Mouse (Mus musculus) lung, embryonic 15.5 days (tissue): ENCODE results near the gene Duox2. TPM values are rescaled to one million over a fixed set of nuclear protein-coding genes. Genes with fewer than 3 reads are reported as not detected.
"Not testable (repeated sequence)": the region's sequence is repeated elsewhere in the genome, so short reads cannot be mapped to it uniquely, and the experiment has no call there.

Source experiments
- ATAC-seq: fragments of 200-750 bp; cut with Nextera tagmentation; 2 replicates; pipeline ENCODE4 v1.8.0; 2017; ENCODE audit warnings: moderate number of reproducible peaks, borderline replicate concordance; ENCODE audit not compliant: low FRiP score, low TSS enrichment; ENCODE audit errors: extremely low read depth
- H3K27ac ChIP-seq: fragments of 300-500 bp; sonication (generic); 2 replicates; pipeline ENCODE4 v1.5.1; 2015; ENCODE audit warnings: moderate library complexity, mild to moderate bottlenecking, inconsistent platforms
- H3K27me3 ChIP-seq: fragments of 300-500 bp; sonication (generic); 2 replicates; pipeline ENCODE4 v1.6.1; 2015; ENCODE audit warnings: inconsistent platforms
- H3K36me3 ChIP-seq: fragments of 300-500 bp; sonication (generic); 2 replicates; pipeline ENCODE4 v1.6.1; 2015; ENCODE audit warnings: inconsistent platforms
- H3K4me1 ChIP-seq: fragments of 300-500 bp; sonication (generic); 2 replicates; pipeline ENCODE4 v1.6.1; 2015; ENCODE audit warnings: inconsistent platforms
- H3K4me2 ChIP-seq: fragments of 300-500 bp; sonication (generic); 2 replicates; pipeline ENCODE4 v1.6.1; 2015; ENCODE audit warnings: inconsistent platforms, mild to moderate bottlenecking, moderate library complexity
- H3K4me3 ChIP-seq: fragments of 300-500 bp; sonication (generic); 2 replicates; pipeline ENCODE4 v1.5.1; 2015; ENCODE audit warnings: mild to moderate bottlenecking, inconsistent platforms
- H3K9ac ChIP-seq: fragments of 300-500 bp; sonication (generic); 2 replicates; pipeline ENCODE4 v1.6.1; 2015; ENCODE audit warnings: inconsistent platforms
- H3K9me3 ChIP-seq: fragments of 300-500 bp; sonication (generic); 2 replicates; pipeline ENCODE4 v1.6.1; 2016; ENCODE audit warnings: inconsistent platforms
- WGBS: fragments of 180-500 bp; shearing (Covaris S2); methylation state at CpG from one replicate; pipeline ENCODE4 v1.1.7; 2015; 5-methylcytosine and 5-hydroxymethylcytosine counted together
- polyA plus RNA-seq: library from polyadenylated mRNA; unstranded; fragments of >200 nt; fragmentation: Nextera tagmentation; extraction: Ambion mirVana; gene quantifications from 2 replicates; pipeline ENCODE4 v1.2.1, GENCODE M21; 2015

Gene Duox2
- polyA plus RNA-seq, result 0.04 TPM in 2 replicates

DNA sequence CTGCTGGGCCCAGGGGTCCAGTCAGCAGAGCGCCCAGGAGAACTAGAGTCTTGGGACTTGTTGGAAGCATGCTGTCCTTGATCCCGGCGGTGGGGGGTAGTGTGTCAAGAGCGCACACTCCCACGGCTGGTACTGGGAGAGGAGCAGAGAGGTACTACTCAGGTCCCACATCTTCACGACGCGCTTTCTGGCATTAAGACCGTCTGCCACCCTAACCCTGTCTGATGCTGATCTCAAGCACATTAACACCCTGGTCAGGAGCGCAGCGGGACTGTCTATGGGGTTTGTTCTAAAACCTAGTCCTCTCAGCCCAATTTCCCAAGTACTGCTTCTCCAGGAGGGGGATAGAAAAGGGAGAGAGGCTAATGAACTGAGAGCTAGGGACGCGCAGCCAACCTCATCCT is at the start of gene Duox2:
Gene Duox2, minus strand, starts transcription at position 354 of the 404 bp plus-strand sequence.
- Histone ChIP-seq H3K9me3 (no peaks in the 10 kb centered on the region), H3K9ac (no peak within 1 kb of the TSS), H3K36me3 (no peaks in the 10 kb centered on the region), H3K4me1 (peaks cover 27% of the 10 kb centered on the region), H3K4me3 (peak within 1 kb of the TSS; percentile 19), H3K27ac (no peak within 1 kb of the TSS), H3K4me2 (peak within 1 kb of the TSS; percentile 47), H3K27me3 (peaks cover 99% of the 10 kb centered on the region)
- 5% methylated on average over 13 of the region's 13 CpGs for WGBS
- ATAC-seq, result no peak

- WGBS, result 93% methylated on average over 3 of the region's 3 CpGs
- ATAC-seq, result no peak
Observed at GRCm38 (mm10) chr2:122347257-122347656, 49.0 kb upstream of the Duox2 start.

DNA sequence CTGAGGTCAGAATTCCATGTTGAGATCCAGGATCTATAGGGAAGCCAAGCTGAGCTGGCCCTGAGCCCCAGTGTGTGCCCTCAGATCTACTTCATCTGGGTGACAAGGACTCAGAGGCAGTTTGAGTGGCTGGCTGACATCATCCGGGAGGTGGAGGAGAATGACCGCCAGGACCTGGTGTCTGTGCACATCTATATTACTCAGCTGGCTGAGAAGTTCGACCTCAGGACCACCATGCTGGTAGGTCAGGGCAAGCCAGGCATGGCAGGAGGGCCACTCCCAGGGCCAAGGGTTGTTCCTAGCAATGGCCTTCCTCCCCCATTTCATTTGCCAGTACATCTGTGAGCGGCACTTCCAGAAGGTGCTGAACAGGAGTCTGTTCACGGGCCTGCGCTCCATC is 47.9 kb upstream of the Duox2 start:
- not testable (repeated sequence) for ATAC-seq, H3K27me3 ChIP-seq, H3K4me2 ChIP-seq, H3K9ac ChIP-seq, H3K27ac ChIP-seq, H3K4me3 ChIP-seq, H3K36me3 ChIP-seq, H3K9me3 ChIP-seq
- 85% methylated on average over 6 of the region's 6 CpGs for WGBS
- H3K4me1 ChIP-seq, result peaks cover 16% of the 10 kb centered on the region

More at GRCm38 (mm10) chr2:122347257-122347656, 49.0 kb upstream of the Duox2 start:
- Histone ChIP-seq H3K4me2 (no peak overlapping the region), H3K27ac (no peak overlapping the region), H3K9ac (no peak overlapping the region), H3K4me3 (no peak overlapping the region), H3K9me3 (no peaks in the 10 kb centered on the region), H3K27me3 (no peaks in the 10 kb centered on the region), H3K36me3 (no peaks in the 10 kb centered on the region), H3K4me1 (peaks cover 24% of the 10 kb centered on the region)

GRCm38 (mm10) chr2:122345106-122345893 is 47.1 kb upstream of the Duox2 start:
- Histone ChIP-seq H3K27ac (peak overlapping the region; percentile 3; the same call in 1 of the 2 replicates), H3K9ac (no peak overlapping the region), H3K4me3 (no peak overlapping the region), H3K9me3 (no peaks in the 10 kb centered on the region), H3K4me2 (no peak overlapping the region), H3K27me3 (no peaks in the 10 kb centered on the region), H3K4me1 (peaks cover 16% of the 10 kb centered on the region), H3K36me3 (no peaks in the 10 kb centered on the region)
- ATAC-seq, result no peak
- WGBS, result 68% methylated on average over 6 of the region's 6 CpGs

- ATAC-seq, result no peak
- Histone ChIP-seq H3K4me1 (no peaks in the 10 kb centered on the region), H3K27ac (no peak overlapping the region), H3K36me3 (no peaks in the 10 kb centered on the region), H3K9ac (no peak overlapping the region), H3K4me3 (no peak overlapping the region), H3K9me3 (no peaks in the 10 kb centered on the region), H3K4me2 (no peak overlapping the region), H3K27me3 (no peaks in the 10 kb centered on the region; the same call in 1 of the 2 replicates)
- WGBS, result 62% methylated on average over 21 of the region's 21 CpGs
Observed at GRCm38 (mm10) chr2:122337291-122337690, 39.0 kb upstream of the Duox2 start.

DNA sequence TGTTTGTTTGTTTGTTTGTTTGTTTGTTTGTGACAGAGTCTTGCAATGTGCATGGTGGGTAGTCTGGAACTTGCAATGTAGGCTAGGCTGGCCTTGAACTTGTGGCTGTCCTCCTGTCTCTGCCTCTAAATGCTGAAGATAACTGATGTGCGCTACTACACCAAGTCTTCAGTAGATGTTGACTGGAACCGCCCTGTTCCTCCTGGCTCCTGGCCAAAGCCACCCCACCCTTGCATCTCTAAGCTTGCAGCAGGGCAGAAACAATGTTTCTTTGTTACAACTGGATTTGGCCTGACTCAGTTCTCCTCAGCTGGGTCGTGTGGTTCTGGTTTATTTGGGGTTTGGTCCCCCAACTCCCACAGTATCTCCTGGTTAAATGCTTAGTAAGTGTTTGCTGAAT is 35.9 kb upstream of the Duox2 start:
- Histone ChIP-seq H3K27me3 (no peaks in the 10 kb centered on the region; the same call in 1 of the 2 replicates), H3K4me3 (no peak overlapping the region), H3K4me2 (no peak overlapping the region), H3K27ac (no peak overlapping the region), H3K9ac (no peak overlapping the region), H3K9me3 (no peaks in the 10 kb centered on the region), H3K36me3 (no peaks in the 10 kb centered on the region), H3K4me1 (no peaks in the 10 kb centered on the region)
- ATAC-seq, result no peak
- 51% methylated on average over 3 of the region's 3 CpGs for WGBS

DNA sequence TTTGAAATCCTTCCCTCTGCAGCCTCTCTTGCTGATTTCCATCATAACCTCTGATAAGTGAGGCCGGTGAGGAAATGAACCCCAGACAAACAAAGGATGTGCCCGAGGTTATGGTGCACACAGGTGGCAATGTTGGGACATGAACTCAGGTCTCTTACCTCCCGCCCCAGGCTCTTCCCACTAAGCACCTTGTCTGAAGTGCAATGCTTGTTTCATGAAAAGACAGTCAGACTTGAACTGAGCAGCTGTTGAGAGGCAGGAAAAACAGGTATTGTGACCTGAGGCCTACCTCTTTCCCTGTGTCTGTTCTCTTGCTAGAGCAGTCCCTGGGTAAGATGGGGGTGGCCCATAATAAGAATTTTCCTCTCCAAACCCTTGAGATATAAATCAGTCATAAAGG is 34.0 kb upstream of the Duox2 start:
- no peak overlapping the region for H3K4me3 ChIP-seq
- H3K27ac ChIP-seq, result no peak overlapping the region
- H3K9ac ChIP-seq, result no peak overlapping the region
- no peaks in the 10 kb centered on the region for H3K27me3 ChIP-seq
- WGBS, result 69% methylated on average over 3 of the region's 3 CpGs
- H3K4me2 ChIP-seq, result no peak overlapping the region
- no peak for ATAC-seq
- H3K9me3 ChIP-seq, result no peaks in the 10 kb centered on the region
- no peaks in the 10 kb centered on the region for H3K4me1 ChIP-seq
- no peaks in the 10 kb centered on the region for H3K36me3 ChIP-seq

GRCm38 (mm10) chr2:122330317-122330716 is 32.1 kb upstream of the Duox2 start:
- not testable (repeated sequence) for H3K36me3 ChIP-seq, H3K4me3 ChIP-seq, H3K4me1 ChIP-seq, H3K4me2 ChIP-seq, H3K9me3 ChIP-seq, H3K9ac ChIP-seq, H3K27me3 ChIP-seq, ATAC-seq, H3K27ac ChIP-seq
- 64% methylated on average over 6 of the region's 6 CpGs for WGBS

- H3K27me3 ChIP-seq, result no peaks in the 10 kb centered on the region
- WGBS, result 36% methylated on average over 3 of the region's 3 CpGs
Observed at GRCm38 (mm10) chr2:122327986-122328385, 29.7 kb upstream of the Duox2 start.

DNA sequence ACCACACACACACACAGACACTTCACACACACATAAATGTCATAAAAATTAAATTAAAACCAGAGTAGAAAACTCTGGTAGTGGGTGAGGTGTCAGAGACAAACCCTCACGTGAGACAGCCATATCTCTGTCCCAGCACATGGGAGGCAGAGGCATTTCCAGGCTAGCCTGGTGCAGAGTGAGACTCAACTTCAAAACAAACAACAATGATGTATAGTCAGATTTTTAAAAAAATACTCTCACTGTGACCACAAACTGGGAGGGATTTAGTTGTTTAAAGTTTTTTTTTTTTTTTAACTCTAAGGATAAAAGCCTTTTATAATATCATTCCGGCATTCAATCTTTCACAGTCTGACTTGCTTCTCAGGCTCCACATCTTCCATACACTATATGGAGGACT is 27.1 kb upstream of the Duox2 start:
- no peak overlapping the region for H3K27ac ChIP-seq
- ATAC-seq, result no peak
- WGBS, result 50% methylated on average over 2 of the region's 2 CpGs
- no peak overlapping the region for H3K4me2 ChIP-seq
- H3K4me3 ChIP-seq, result no peak overlapping the region
- no peaks in the 10 kb centered on the region for H3K9me3 ChIP-seq
- H3K36me3 ChIP-seq, result no peaks in the 10 kb centered on the region
- no peak overlapping the region for H3K9ac ChIP-seq
- no peaks in the 10 kb centered on the region for H3K27me3 ChIP-seq
- H3K4me1 ChIP-seq, result no peaks in the 10 kb centered on the region

More at GRCm38 (mm10) chr2:122327986-122328385, 29.7 kb upstream of the Duox2 start:
- Histone ChIP-seq H3K9me3 (no peaks in the 10 kb centered on the region), H3K9ac (no peak overlapping the region), H3K27ac (no peak overlapping the region), H3K36me3 (no peaks in the 10 kb centered on the region), H3K4me2 (no peak overlapping the region), H3K4me3 (no peak overlapping the region), H3K4me1 (no peaks in the 10 kb centered on the region)
- no peak for ATAC-seq

DNA sequence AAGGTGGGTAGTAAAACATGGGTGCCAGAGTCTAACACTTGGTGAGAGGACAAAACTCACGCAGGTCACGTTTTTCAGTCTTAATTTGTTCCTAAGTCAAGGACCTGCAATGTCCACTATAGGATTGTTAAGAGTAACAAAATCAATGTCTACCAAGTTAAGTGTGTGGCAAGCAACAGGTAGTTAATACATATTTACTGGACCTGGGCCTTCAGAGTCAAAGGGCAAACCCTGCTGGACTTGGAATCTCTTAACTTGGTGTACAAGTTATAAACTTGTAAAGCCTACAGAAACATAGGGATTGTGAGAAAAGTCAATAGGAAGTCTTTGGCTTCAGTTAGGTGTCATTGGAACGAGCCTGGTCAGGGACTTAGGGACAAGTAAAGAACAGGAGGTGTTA is 26.3 kb upstream of the Duox2 start:
- Histone ChIP-seq H3K4me1 (no peaks in the 10 kb centered on the region), H3K9me3 (no peaks in the 10 kb centered on the region), H3K27ac (no peak overlapping the region), H3K27me3 (no peaks in the 10 kb centered on the region), H3K4me3 (no peak overlapping the region), H3K36me3 (no peaks in the 10 kb centered on the region), H3K9ac (no peak overlapping the region), H3K4me2 (no peak overlapping the region)
- WGBS, result 54% methylated on average over 3 of the region's 3 CpGs
- no peak for ATAC-seq

DNA sequence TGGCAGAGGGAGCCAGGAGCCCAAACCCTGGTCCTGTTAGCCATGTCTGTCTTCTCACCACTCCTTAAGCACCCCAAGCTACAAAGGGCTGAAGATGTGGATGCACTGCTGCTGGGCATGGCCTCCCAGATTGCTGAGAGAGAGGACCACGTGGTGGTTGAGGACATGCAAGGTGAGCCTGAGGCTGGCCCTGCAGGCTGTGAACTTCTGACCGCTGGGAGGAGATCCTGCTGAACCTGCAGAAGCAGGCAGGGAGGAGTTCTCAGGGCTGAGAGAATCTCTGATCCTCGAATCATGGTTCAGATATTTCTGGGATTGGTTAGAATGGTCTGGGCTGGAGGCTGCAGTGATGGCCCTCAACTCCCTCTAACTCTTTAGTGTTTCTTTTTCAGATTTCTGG is 25.7 kb upstream of the Duox2 start:
- H3K4me3 ChIP-seq, result no peak overlapping the region
- no peaks in the 10 kb centered on the region for H3K9me3 ChIP-seq
- H3K36me3 ChIP-seq, result no peaks in the 10 kb centered on the region
- no peak for ATAC-seq
- H3K4me1 ChIP-seq, result no peaks in the 10 kb centered on the region
- 62% methylated on average over 3 of the region's 3 CpGs for WGBS
- no peak overlapping the region for H3K27ac ChIP-seq
- no peak overlapping the region for H3K9ac ChIP-seq
- H3K27me3 ChIP-seq, result no peaks in the 10 kb centered on the region
- H3K4me2 ChIP-seq, result no peak overlapping the region
